Mouse (Mus musculus) stomach, embryonic 15.5 days (tissue): Measurements from ENCODE around the gene Nln. TPM values are rescaled to one million over a fixed set of nuclear protein-coding genes. Genes with fewer than 3 reads are reported as not detected.

Experiments used
- ATAC-seq: fragments of 200-750 bp; cut with Nextera tagmentation; 2 replicates; pipeline ENCODE4 v1.8.0; 2017; ENCODE audit warnings: low read depth, moderate number of reproducible peaks, moderate TSS enrichment; ENCODE audit not compliant: insufficient read depth, low FRiP score
- H3K27ac ChIP-seq: fragments of 300-500 bp; sonication (generic); 2 replicates; pipeline ENCODE4 v1.5.1; 2015; ENCODE audit warnings: mild to moderate bottlenecking, inconsistent platforms
- H3K27me3 ChIP-seq: fragments of 300-500 bp; sonication (generic); replicated peaks from 2 replicates; pipeline ENCODE4 v1.6.1; 2015; ENCODE audit warnings: inconsistent platforms
- H3K36me3 ChIP-seq: fragments of 300-500 bp; sonication (generic); 2 replicates; pipeline ENCODE4 v1.6.1; 2015; ENCODE audit warnings: inconsistent platforms
- H3K4me1 ChIP-seq: fragments of 300-500 bp; sonication (generic); 2 replicates; pipeline ENCODE4 v1.6.1; 2015; ENCODE audit warnings: inconsistent platforms
- H3K4me2 ChIP-seq: fragments of 300-500 bp; sonication (generic); 2 replicates; pipeline ENCODE4 v1.6.1; 2015; ENCODE audit warnings: mild to moderate bottlenecking, inconsistent platforms
- H3K4me3 ChIP-seq: fragments of 300-500 bp; sonication (generic); replicated peaks from 2 replicates; pipeline ENCODE4 v1.5.1; 2015; ENCODE audit warnings: inconsistent platforms
- H3K9ac ChIP-seq: fragments of 300-500 bp; sonication (generic); 2 replicates; pipeline ENCODE4 v1.6.1; 2015; ENCODE audit warnings: inconsistent platforms
- H3K9me3 ChIP-seq: fragments of 300-500 bp; sonication (generic); 2 replicates; pipeline ENCODE4 v1.6.1; 2016; ENCODE audit warnings: inconsistent platforms
- WGBS: fragments of 180-500 bp; shearing (Covaris S2); methylation state at CpG from one replicate; pipeline ENCODE4 v1.1.7; 2015; 5-methylcytosine and 5-hydroxymethylcytosine counted together
- polyA plus RNA-seq: library from polyadenylated mRNA; unstranded; fragments of >200 nt; fragmentation: Nextera tagmentation; extraction: Ambion mirVana; gene quantifications from 2 replicates; pipeline ENCODE4 v1.2.1, GENCODE M21; 2015

The Nln gene
- polyA plus RNA-seq, 1 experiment from 2014 or later, result 19.2 TPM

DNA sequence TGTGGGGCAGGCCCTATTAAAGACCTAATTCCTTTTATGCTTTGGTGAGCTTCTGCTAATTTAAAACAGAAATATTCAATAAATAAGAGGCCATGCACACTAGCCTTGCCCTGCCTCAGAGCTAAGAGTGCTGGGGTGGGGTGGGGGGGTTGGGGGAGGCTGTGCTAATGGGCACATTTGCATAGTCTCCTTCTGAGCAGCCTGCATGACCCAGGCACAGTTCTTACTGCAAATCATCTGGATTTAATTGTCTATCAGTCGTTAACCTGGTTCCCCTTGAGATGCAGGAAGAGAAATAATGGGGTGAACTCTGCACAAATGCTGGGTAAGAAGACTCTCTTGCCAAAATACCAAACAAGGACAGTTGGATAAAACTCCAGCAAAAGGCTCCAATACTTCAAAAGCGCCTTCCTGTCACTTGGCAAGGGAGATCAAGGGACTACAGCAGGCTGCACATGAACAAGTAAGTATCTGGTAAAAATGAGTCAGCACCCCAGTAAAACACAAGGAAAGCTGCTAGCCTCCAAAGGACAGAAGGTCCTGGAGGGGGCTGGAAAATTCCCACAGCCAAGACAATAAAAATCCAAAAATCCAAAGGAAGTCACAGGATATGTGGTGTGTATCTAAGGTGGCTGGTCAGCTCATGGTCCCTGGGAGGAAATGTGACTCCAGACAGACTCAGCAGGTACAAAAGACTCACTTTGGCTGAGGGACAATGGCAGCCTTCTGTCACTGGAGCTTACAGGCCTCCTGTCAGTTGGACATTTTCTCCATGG, 47.3 kb downstream of the Nln start:
- Histone ChIP-seq H3K4me2 (no peak overlapping the region), H3K4me3 (no peak overlapping the region), H3K27ac (no peak overlapping the region), H3K4me1 (no peaks in the 10 kb centered on the region), H3K27me3 (no peaks in the 10 kb centered on the region), H3K9me3 (no peaks in the 10 kb centered on the region), H3K36me3 (no peaks in the 10 kb centered on the region), H3K9ac (no peak overlapping the region)
- ATAC-seq, result no peak
- 73% methylated on average over 2 of the region's 2 CpGs for WGBS

DNA sequence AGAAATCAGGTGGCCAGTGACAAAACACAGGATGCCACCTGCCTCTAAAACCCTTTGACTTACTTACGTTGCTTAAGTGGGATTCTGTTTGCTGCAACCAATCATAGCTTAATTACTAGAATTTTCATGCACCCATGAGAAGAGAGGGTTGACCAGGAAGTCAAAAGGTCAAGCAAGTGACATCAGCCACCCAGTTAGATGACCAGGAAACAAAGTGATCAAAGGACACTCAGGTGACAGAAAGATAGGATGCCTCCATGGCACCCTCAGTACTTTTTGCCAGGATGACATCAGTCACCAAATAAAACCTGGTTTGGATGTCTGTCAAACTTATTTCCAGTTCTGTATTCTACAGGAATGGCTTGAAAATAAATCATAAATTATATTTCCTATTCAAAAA, 49.2 kb downstream of the Nln start:
- no peak overlapping the region for H3K9ac ChIP-seq
- no peaks in the 10 kb centered on the region for H3K9me3 ChIP-seq
- ATAC-seq, result no peak
- no peaks in the 10 kb centered on the region for H3K36me3 ChIP-seq
- 86% methylated on average over 1 of the region's 1 CpGs for WGBS
- no peak overlapping the region for H3K4me2 ChIP-seq
- H3K27me3 ChIP-seq, result no peaks in the 10 kb centered on the region
- no peak overlapping the region for H3K4me3 ChIP-seq
- H3K4me1 ChIP-seq, result no peaks in the 10 kb centered on the region
- no peak overlapping the region for H3K27ac ChIP-seq

DNA sequence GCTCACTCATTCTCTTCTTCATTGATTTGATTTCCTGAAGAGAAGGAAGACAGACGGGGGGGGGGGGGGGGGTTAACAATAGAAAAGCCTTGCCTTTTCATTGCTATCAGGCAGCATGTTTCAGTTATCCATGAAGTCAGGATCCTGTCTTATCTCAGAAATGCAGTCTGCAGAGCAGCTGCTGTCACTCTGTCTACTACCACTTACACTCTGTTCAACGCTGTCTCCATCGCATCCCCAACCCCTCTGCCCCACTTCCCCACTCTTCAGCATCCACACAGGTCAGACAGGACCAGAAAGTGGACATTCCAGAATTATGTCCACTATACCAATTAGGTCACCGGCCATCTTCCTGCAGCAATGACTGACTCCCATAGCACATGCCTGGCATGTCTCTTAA, 49.9 kb downstream of the Nln start:
- Histone ChIP-seq H3K4me2 (no peak overlapping the region), H3K36me3 (no peaks in the 10 kb centered on the region), H3K9me3 (no peaks in the 10 kb centered on the region), H3K27me3 (no peaks in the 10 kb centered on the region), H3K4me1 (no peaks in the 10 kb centered on the region), H3K4me3 (no peak overlapping the region), H3K9ac (no peak overlapping the region), H3K27ac (no peak overlapping the region)
- WGBS, result 79% methylated on average over 4 of the region's 4 CpGs
- ATAC-seq, result no peak

DNA sequence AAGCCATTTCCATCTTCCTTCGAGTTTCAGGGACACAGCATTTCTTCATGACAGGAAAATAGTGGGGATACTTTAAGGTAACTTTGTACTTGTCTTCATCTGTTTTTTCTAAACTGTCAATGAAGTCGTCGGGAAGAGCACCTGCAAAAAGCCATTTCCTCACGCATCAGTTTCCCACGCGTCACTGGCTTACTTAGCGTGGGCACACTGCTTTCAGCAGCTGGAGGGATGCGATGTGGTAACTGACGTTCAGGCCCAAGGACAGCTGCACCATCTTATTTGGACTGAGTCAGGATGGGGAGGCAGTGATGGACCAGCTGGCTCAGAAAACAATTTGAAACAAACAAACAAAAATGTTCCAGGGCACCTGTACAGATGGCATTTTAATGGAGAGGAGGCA, 50.7 kb downstream of the Nln start:
- Histone ChIP-seq H3K9me3 (no peaks in the 10 kb centered on the region), H3K36me3 (no peaks in the 10 kb centered on the region), H3K9ac (no peak overlapping the region), H3K4me3 (no peak overlapping the region), H3K4me1 (no peaks in the 10 kb centered on the region), H3K27me3 (no peaks in the 10 kb centered on the region), H3K27ac (no peak overlapping the region), H3K4me2 (no peak overlapping the region)
- no peak for ATAC-seq
- 85% methylated on average over 9 of the region's 9 CpGs for WGBS

GRCm38 (mm10) chr13:104052271-104052753, 57.1 kb downstream of the Nln start:
- no peak overlapping the region for H3K27ac ChIP-seq
- no peak for ATAC-seq
- 75% methylated on average over 9 of the region's 9 CpGs for WGBS

GRCm38 (mm10) chr13:104048835-104049234, 60.6 kb downstream of the Nln start:
- H3K9me3 ChIP-seq, result no peaks in the 10 kb centered on the region
- H3K9ac ChIP-seq, result no peak overlapping the region
- H3K27ac ChIP-seq, result no peak overlapping the region
- 52% methylated on average over 3 of the region's 3 CpGs for WGBS
- no peak overlapping the region for H3K4me3 ChIP-seq
- H3K4me2 ChIP-seq, result no peak overlapping the region
- H3K4me1 ChIP-seq, result no peaks in the 10 kb centered on the region
- ATAC-seq, result peak; percentile 39; the same call in 1 of the 2 replicates
- H3K36me3 ChIP-seq, result 0 out of 2 replicates have a peak, but pooled peaks cover 4% of the 10 kb centered on the region
- H3K27me3 ChIP-seq, result no peaks in the 10 kb centered on the region

More at GRCm38 (mm10) chr13:104052271-104052753, 57.1 kb downstream of the Nln start:
- Histone ChIP-seq H3K9ac (no peak overlapping the region), H3K9me3 (no peaks in the 10 kb centered on the region), H3K4me1 (no peaks in the 10 kb centered on the region), H3K36me3 (0 out of 2 replicates have a peak, but pooled peaks cover 4% of the 10 kb centered on the region), H3K27me3 (no peaks in the 10 kb centered on the region), H3K4me2 (no peak overlapping the region), H3K4me3 (no peak overlapping the region)

GRCm38 (mm10) chr13:104045108-104045507, 64.3 kb downstream of the Nln start:
- 71% methylated on average over 4 of the region's 4 CpGs for WGBS
- no peaks in the 10 kb centered on the region for H3K9me3 ChIP-seq
- ATAC-seq, result no peak
- H3K36me3 ChIP-seq, result 0 out of 2 replicates have a peak, but pooled peaks cover under 1% of the 10 kb centered on the region
- H3K4me2 ChIP-seq, result no peak overlapping the region
- H3K9ac ChIP-seq, result no peak overlapping the region
- no peaks in the 10 kb centered on the region for H3K27me3 ChIP-seq
- no peak overlapping the region for H3K27ac ChIP-seq
- H3K4me1 ChIP-seq, result no peaks in the 10 kb centered on the region
- no peak overlapping the region for H3K4me3 ChIP-seq

DNA sequence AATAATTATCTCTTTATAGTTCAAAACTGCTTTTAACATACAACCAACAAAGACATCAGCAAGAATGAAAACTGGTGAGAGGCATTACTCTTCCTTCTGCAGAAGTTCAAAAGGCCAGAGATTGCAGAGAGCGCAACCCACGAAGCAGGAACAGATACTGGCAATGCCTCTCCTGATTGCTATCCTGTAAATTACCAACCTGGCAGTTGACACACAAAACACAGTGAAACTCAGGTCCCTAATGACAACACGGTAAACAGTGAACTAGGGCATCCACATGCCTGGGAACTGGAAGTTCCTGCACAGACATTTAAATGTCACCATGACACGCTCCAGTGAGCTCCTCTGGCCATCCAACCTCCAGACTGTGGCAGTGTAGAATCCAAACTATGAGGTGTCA, 65.1 kb downstream of the Nln start:
- Histone ChIP-seq H3K36me3 (no peaks in the 10 kb centered on the region), H3K9ac (no peak overlapping the region), H3K4me2 (no peak overlapping the region), H3K27me3 (no peaks in the 10 kb centered on the region), H3K4me1 (0 out of 2 replicates have a peak, but pooled peaks cover 7% of the 10 kb centered on the region), H3K9me3 (no peaks in the 10 kb centered on the region), H3K27ac (no peak overlapping the region), H3K4me3 (no peak overlapping the region)
- WGBS, result 81% methylated on average over 4 of the region's 4 CpGs
- ATAC-seq, result no peak

- H3K9me3 ChIP-seq, result no peaks in the 10 kb centered on the region
- peaks cover 16% of the 10 kb centered on the region for H3K4me1 ChIP-seq
- ATAC-seq, result no peak
- H3K27me3 ChIP-seq, result no peaks in the 10 kb centered on the region
- H3K9ac ChIP-seq, result no peak overlapping the region
- H3K36me3 ChIP-seq, result no peaks in the 10 kb centered on the region
- no peak overlapping the region for H3K27ac ChIP-seq
- H3K4me2 ChIP-seq, result no peak overlapping the region
- H3K4me3 ChIP-seq, result no peak overlapping the region
- WGBS, result 82% methylated on average over 8 of the region's 8 CpGs
Observed at GRCm38 (mm10) chr13:104042738-104043137, 66.7 kb downstream of the Nln start.

DNA sequence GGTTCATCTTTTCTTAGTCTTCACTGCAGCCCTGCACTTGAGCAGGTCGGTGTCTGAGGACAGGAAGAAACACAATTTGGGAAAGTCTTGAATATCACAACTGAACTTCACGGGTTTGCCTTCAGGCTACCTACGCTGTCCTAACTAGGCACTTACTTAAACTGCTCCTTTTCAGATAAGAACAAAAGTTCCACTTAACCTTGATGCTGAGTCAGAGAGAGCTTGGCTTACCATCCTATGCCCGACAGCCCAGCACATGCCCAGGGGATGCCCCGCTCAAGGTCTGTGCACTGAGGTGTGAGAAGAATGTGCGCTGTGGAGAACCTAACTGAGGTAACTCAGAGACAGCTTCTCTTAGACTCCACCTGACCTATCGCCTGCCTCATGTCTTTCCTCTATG, 67.9 kb downstream of the Nln start:
- H3K4me3 ChIP-seq, result no peak overlapping the region
- H3K27me3 ChIP-seq, result no peaks in the 10 kb centered on the region
- H3K4me1 ChIP-seq, result peaks cover 26% of the 10 kb centered on the region
- no peaks in the 10 kb centered on the region for H3K9me3 ChIP-seq
- 94% methylated on average over 7 of the region's 7 CpGs for WGBS
- no peak overlapping the region for H3K4me2 ChIP-seq
- H3K9ac ChIP-seq, result no peak overlapping the region
- no peaks in the 10 kb centered on the region for H3K36me3 ChIP-seq
- ATAC-seq, result no peak
- no peak overlapping the region for H3K27ac ChIP-seq

DNA sequence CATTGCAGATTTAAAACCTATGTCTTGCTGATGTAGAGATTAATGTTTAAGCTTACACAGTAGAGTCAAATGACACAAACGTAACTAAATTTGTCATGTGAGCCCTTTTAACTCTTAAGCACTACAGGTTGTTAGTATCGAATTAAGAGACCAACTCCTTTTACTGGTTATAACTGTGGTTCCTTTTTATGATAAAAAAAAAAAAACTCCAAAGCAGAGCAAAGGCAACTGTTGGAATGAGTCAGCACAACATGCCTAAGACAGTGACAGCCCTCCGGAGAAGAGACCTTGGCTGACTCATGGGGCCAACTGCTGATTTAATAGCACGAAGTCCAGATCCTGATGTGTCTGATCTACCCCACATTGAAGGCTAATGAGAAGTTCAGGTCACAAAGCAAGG, 68.5 kb downstream of the Nln start:
- no peaks in the 10 kb centered on the region for H3K36me3 ChIP-seq
- no peak overlapping the region for H3K27ac ChIP-seq
- H3K9me3 ChIP-seq, result no peaks in the 10 kb centered on the region
- no peak overlapping the region for H3K4me3 ChIP-seq
- H3K9ac ChIP-seq, result no peak overlapping the region
- H3K4me2 ChIP-seq, result no peak overlapping the region
- no peak for ATAC-seq
- 58% methylated on average over 4 of the region's 4 CpGs for WGBS
- peaks cover 28% of the 10 kb centered on the region for H3K4me1 ChIP-seq
- H3K27me3 ChIP-seq, result no peaks in the 10 kb centered on the region

DNA sequence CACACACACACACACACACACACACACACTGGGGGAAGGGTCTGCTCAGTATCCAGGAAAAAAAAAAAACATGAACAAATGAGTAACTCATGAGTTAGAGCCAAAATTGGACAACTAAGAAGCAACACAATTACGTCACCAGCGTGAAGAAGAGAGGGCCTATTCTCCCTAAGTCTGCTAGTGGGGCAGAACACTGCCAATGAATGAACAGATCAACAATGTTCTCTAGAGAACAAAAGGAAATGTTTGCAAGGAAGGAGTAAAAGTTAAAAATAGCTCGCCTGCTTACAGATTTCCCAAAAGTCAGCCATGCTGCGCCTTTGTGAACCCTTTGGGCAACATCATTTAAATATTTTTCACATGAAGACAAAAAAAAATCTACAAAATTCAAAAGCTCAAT, 69.6 kb downstream of the Nln start:
- no peaks in the 10 kb centered on the region for H3K9me3 ChIP-seq
- H3K4me1 ChIP-seq, result peaks cover 36% of the 10 kb centered on the region
- H3K9ac ChIP-seq, result no peak overlapping the region
- H3K4me3 ChIP-seq, result no peak overlapping the region
- no peak overlapping the region for H3K4me2 ChIP-seq
- H3K27me3 ChIP-seq, result no peaks in the 10 kb centered on the region
- no peak for ATAC-seq
- H3K27ac ChIP-seq, result peak overlapping the region; percentile 52; the same call in 1 of the 2 replicates
- WGBS, result 69% methylated on average over 4 of the region's 4 CpGs
- H3K36me3 ChIP-seq, result no peaks in the 10 kb centered on the region
